Comparison of ENCODE assay signal across 8 mouse cellular contexts in the genomic region with DNA sequence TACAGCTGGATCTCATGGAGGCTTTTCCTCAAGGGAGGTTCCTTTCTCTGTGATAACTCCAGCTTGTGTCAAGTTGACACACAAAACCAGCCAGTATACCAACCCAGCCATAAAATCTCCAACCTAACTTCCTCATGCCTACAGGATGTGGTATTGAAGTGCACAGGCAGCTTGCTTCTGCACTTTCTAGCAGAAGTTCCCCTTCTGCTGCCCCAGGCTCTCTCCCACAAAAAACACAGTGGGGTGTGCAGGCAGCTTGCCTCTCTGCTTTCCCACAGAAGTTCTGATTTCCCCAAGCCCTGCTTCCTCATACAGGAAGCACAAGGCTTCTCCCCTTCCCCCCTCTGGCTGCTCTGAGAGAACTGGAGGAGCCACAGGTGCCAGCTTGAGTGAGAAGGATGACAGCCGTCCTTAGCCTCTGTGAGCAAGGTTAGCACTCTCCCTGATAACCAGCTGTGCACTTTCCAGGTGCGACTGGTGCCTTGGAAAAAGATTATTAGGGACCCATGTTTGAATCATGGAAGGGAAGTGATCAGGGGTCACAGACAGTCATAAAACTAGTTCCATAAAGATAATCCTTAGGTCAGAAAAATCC. TPM values are rescaled to one million over a fixed set of nuclear protein-coding genes. Genes with fewer than 3 reads are reported as not detected.
DNase-seq lines count a peak whose midpoint lies in the region; ATAC-seq and TF ChIP-seq lines count a peak whose summit lies in the region.

No protein-coding gene starts in this region.

- no peak overlapping the region for H3K4me3 ChIP-seq in liver, embryonic 13.5 days (replicated peaks)
- no peak overlapping the region for H3K4me3 ChIP-seq in thymus, adult 2 months (ENCODE audit: control insufficient read depth, insufficient read depth, low read length)
- H3K4me3 ChIP-seq in forebrain, embryonic 12.5 days (replicated peaks) = no peak overlapping the region

- H3K9me3 ChIP-seq in liver, embryonic 13.5 days (replicated peaks) = no peaks in the 10 kb centered on the region
- H3K9me3 ChIP-seq in forebrain, embryonic 12.5 days = no peaks in the 10 kb centered on the region

- no peak overlapping the region for H3K27ac ChIP-seq in liver, embryonic 13.5 days
- no peak overlapping the region for H3K27ac ChIP-seq in thymus, adult 2 months (ENCODE audit: control insufficient read depth, insufficient read depth, low read length)
- H3K27ac ChIP-seq in forebrain, embryonic 12.5 days = no peak overlapping the region

- H3K9ac ChIP-seq in liver, embryonic 13.5 days = no peak overlapping the region
- H3K9ac ChIP-seq in forebrain, embryonic 12.5 days = no peak overlapping the region

- no peak for TF ChIP-seq CTCF in thymus, adult 2 months (IDR thresholded peaks at IDR 0.05; ENCODE audit: borderline replicate concordance, control insufficient read depth, extremely low read depth, insufficient read depth, low read length, poor library complexity)

- TF ChIP-seq POLR2A in thymus, adult 2 months (IDR thresholded peaks at IDR 0.05; ENCODE audit: control insufficient read depth, extremely low read depth, insufficient read depth, low read length, poor library complexity) = no peak

- peak; percentile 4 to 7 for DNase-seq in left cerebral cortex, postnatal 14 days (ENCODE audit: low spot score in 2 of 2)
- DNase-seq in left cerebral cortex, adult 8-10 months (ENCODE audit: low spot score in 2 of 2) = no peak
- DNase-seq in frontal cortex, postnatal 14 days (ENCODE audit: low spot score in 2 of 2) = peak; percentile 3 to 9
- peak; percentile 13 for DNase-seq in liver, embryonic 13.5 days
- DNase-seq in thymus, adult 2 months = peak; percentile 10
- DNase-seq in right cerebral cortex, postnatal 25 days = no peak
- DNase-seq in retina, embryonic 14.5 days (ENCODE audit: low spot score) = no peak

- ATAC-seq in liver, embryonic 13.5 days (ENCODE audit: low read depth) = peak; percentile 55
- ATAC-seq in forebrain, embryonic 12.5 days (ENCODE audit: low FRiP score) = no peak

- H3K27me3 ChIP-seq in liver, embryonic 13.5 days = no peaks in the 10 kb centered on the region
- H3K27me3 ChIP-seq in thymus, adult 2 months (ENCODE audit: control insufficient read depth, insufficient read depth, low read length) = no peaks in the 10 kb centered on the region
- H3K27me3 ChIP-seq in forebrain, embryonic 12.5 days = no peaks in the 10 kb centered on the region

- H3K4me2 ChIP-seq in liver, embryonic 13.5 days = no peak overlapping the region
- no peak overlapping the region for H3K4me2 ChIP-seq in forebrain, embryonic 12.5 days

- WGBS in liver, embryonic 13.5 days (ENCODE audit: insufficient replicate concordance) = 17% methylated on average over 2 of the region's 2 CpGs
- 4% methylated on average over 2 of the region's 2 CpGs for WGBS in thymus, adult 2 months
- WGBS in forebrain, embryonic 12.5 days = 60% methylated on average over 2 of the region's 2 CpGs

- intact Hi-C loops in left cerebral cortex, postnatal 14 days (cut with DNase I) = no loop called here

- H3K36me3 ChIP-seq in liver, embryonic 13.5 days = no peaks in the 10 kb centered on the region
- no peaks in the 10 kb centered on the region for H3K36me3 ChIP-seq in thymus, adult 2 months (ENCODE audit: control insufficient read depth, insufficient read depth, low read length)
- H3K36me3 ChIP-seq in forebrain, embryonic 12.5 days (replicated peaks) = no peaks in the 10 kb centered on the region

- H3K4me1 ChIP-seq in liver, embryonic 13.5 days (replicated peaks) = no peaks in the 10 kb centered on the region
- peaks cover 6% of the 10 kb centered on the region for H3K4me1 ChIP-seq in thymus, adult 2 months (replicated peaks; ENCODE audit: control insufficient read depth, insufficient read depth, low read length)
- no peaks in the 10 kb centered on the region for H3K4me1 ChIP-seq in forebrain, embryonic 12.5 days

RNA-seq across cellular contexts. Expression of a gene that starts 29.3 kb away (rescaled TPM):
- total RNA-seq in left cerebral cortex, postnatal 14 days (2021) = under 1 TPM; 0.18 to 0.38 TPM
- total RNA-seq in left cerebral cortex, adult 8-10 months (2022) = under 1 TPM in 2 of 4 experiments, not detected in 2; 0.13 to 0.14 TPM
- 0.03 and 0.12 TPM in 2 replicates for polyA plus RNA-seq in liver, embryonic 13.5 days (2015; fragmentation: Nextera tagmentation; extraction: Ambion mirVana)
- polyA plus RNA-seq in thymus, adult 2 months (2012; rRNA removed) = not detected in 2 replicates
- polyA plus RNA-seq in forebrain, embryonic 12.5 days (2016; fragmentation: Nextera tagmentation; extraction: Ambion mirVana) = not detected in 2 replicates

Comparison
In these comparisons a context has a peak if more than half of its experiments do, and no peak if none do; other contexts are left out.
1. DNase-seq: peak in left cerebral cortex, postnatal 14 days (2 of 2), frontal cortex, postnatal 14 days (2 of 2), liver, embryonic 13.5 days (single experiment) and thymus, adult 2 months (single experiment); none in left cerebral cortex, adult 8-10 months (0 of 2), right cerebral cortex, postnatal 25 days (single experiment) and retina, embryonic 14.5 days (single experiment).